Mouse (Mus musculus) C2C12 (cell line): ENCODE data around the gene Prox2.

ENCODE experiments used
- CEBPB ChIP-seq: IDR thresholded peaks from one replicate; pipeline ENCODE4 v1.6.1; 2011; ENCODE audit warnings: low read depth, mild to moderate bottlenecking, control low read depth, moderate library complexity
- CTCF ChIP-seq: IDR thresholded peaks from one replicate; pipeline ENCODE4 v1.5.1; 2011; ENCODE audit not compliant: control insufficient read depth, insufficient read depth, insufficient read length
- FOSL1 ChIP-seq: IDR thresholded peaks from one replicate; pipeline ENCODE4 v1.8.0; 2011; ENCODE audit warnings: mild to moderate bottlenecking, low read length; ENCODE audit not compliant: poor library complexity, insufficient read depth, severe bottlenecking
- MAX ChIP-seq: IDR thresholded peaks from one replicate; pipeline ENCODE4 v1.6.1; 2011; ENCODE audit warnings: mild to moderate bottlenecking, control low read depth
- MYOD1 ChIP-seq: IDR thresholded peaks from one replicate; pipeline ENCODE4 v1.6.1; 2011; ENCODE audit warnings: low read depth; ENCODE audit not compliant: control insufficient read depth, insufficient read length
- MYOG ChIP-seq: IDR thresholded peaks from one replicate; pipeline ENCODE4 v1.6.1; 2011; ENCODE audit not compliant: control insufficient read depth, insufficient read length; ENCODE audit errors: extremely low read depth

GRCm38 (mm10) chr12:85123645-85124044, 13.1 kb upstream of the Prox2 start:
- no peak for TF ChIP-seq CTCF
- TF ChIP-seq MAX: no peak
- no peak for TF ChIP-seq FOSL1
- TF ChIP-seq MYOD1: no peak
- no peak for TF ChIP-seq MYOG
- no peak for TF ChIP-seq CEBPB
